Mouse (Mus musculus) MEL (cell line): ENCODE measurements around the gene Gimap3.

Source experiments
- CTCF ChIP-seq, 3 experiments: IDR thresholded peaks in 2 of 3; conservative IDR thresholded peaks in 1 of 3; 2 replicates each; pipeline ENCODE4 v1.5.1; 2011 to 2012; ENCODE audit warnings: low read length in 3 of 3, low read depth in 2 of 3, mild to moderate bottlenecking in 2 of 3, improper control_type of control experiment in 1 of 3, inconsistent platforms in 1 of 3, mixed read lengths in 1 of 3, moderate library complexity in 1 of 3; ENCODE audit not compliant: control insufficient read depth in 1 of 3, insufficient read depth in 1 of 3, poor library complexity in 1 of 3, severe bottlenecking in 1 of 3
- E2F4 ChIP-seq: IDR thresholded peaks from 2 replicates; pipeline ENCODE4 v1.6.1; 2011; ENCODE audit warnings: low read depth, low read length, improper control_type of control experiment, borderline replicate concordance
- EP300 ChIP-seq, 2 experiments: IDR thresholded peaks; 2 replicates each; pipeline ENCODE4 v1.6.1; 2011; ENCODE audit warnings: improper control_type of control experiment in 2 of 2, low read length in 2 of 2, low read depth in 1 of 2, mild to moderate bottlenecking in 1 of 2
- GABPA ChIP-seq: IDR thresholded peaks from 2 replicates; pipeline ENCODE4 v1.6.1; 2012; ENCODE audit warnings: low read depth, mild to moderate bottlenecking, inconsistent platforms, low read length, improper control_type of control experiment, moderate library complexity
- GATA1 ChIP-seq: IDR thresholded peaks from 2 replicates; pipeline ENCODE4 v1.6.1; 2011; ENCODE audit warnings: low read depth, low read length, improper control_type of control experiment
- JUND ChIP-seq: IDR thresholded peaks from 2 replicates; pipeline ENCODE4 v1.6.1; 2011; ENCODE audit warnings: low read depth, mild to moderate bottlenecking, improper control_type of control experiment, low read length
- MAX ChIP-seq: IDR thresholded peaks from 2 replicates; pipeline ENCODE4 v1.6.1; 2011; ENCODE audit warnings: low read length, improper control_type of control experiment
- MEF2A ChIP-seq: IDR thresholded peaks from 2 replicates; pipeline ENCODE4 v1.6.1; 2014; ENCODE audit warnings: low read depth, mild to moderate bottlenecking, inconsistent platforms, low read length, improper control_type of control experiment; ENCODE audit not compliant: poor library complexity, insufficient replicate concordance, severe bottlenecking; ENCODE audit errors: extremely low read depth
- MYC ChIP-seq: IDR thresholded peaks from 2 replicates; pipeline ENCODE4 v1.6.1; 2011; ENCODE audit warnings: low read depth, mild to moderate bottlenecking, low read length, improper control_type of control experiment, moderate library complexity
- NELFE ChIP-seq: IDR thresholded peaks from 2 replicates; pipeline ENCODE4 v1.6.1; 2011; ENCODE audit warnings: low read depth, low read length, improper control_type of control experiment
- NRF1 ChIP-seq: IDR thresholded peaks from 2 replicates; pipeline ENCODE4 v1.6.1; 2014; ENCODE audit warnings: low read depth, mild to moderate bottlenecking, inconsistent platforms, low read length, improper control_type of control experiment, moderate library complexity; ENCODE audit not compliant: poor library complexity, insufficient read depth, severe bottlenecking
- POLR2A ChIP-seq, 2 experiments: IDR thresholded peaks; 2 replicates each; pipeline ENCODE4 v1.6.1; 2011 to 2012; ENCODE audit warnings: low read length in 2 of 2, mild to moderate bottlenecking in 2 of 2, control low read depth in 1 of 2, improper control_type of control experiment in 1 of 2, low read depth in 1 of 2, moderate library complexity in 1 of 2; ENCODE audit not compliant: control insufficient read depth in 1 of 2, insufficient read depth in 1 of 2, poor library complexity in 1 of 2
- ZNF384 ChIP-seq: IDR thresholded peaks from 2 replicates; pipeline ENCODE4 v1.6.1; 2012; ENCODE audit warnings: low read depth, mild to moderate bottlenecking, inconsistent platforms, low read length, improper control_type of control experiment

DNA sequence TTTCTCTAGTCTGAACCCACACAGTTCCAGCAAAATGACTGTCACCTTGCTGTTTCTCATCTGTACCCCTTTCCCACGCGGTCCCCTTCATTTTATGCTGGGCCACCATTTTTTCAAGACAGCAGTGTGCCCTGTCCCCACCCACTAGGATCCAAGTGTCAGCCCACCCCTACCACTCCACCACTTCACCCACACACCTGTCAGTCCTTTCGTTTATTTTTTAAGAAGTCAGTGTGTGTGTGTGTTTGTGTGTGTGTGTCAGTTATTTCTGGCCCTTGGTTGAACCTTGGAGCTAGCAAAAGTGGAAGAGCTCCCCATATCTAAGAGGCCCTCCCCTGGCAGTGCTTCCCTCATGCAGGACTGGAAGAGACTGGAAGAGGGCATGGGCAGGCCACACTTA lies 1.7 kb downstream of the Gimap3 start:
- TF ChIP-seq E2F4 (no peak), CTCF (IDR thresholded peaks at IDR 0.05 in 2 of 3, conservative IDR thresholded peaks at IDR 0.05 in 1 of 3; ENCODE audit: control insufficient read depth in 1 of 3, insufficient read depth in 1 of 3, low read depth in 2 of 3, low read length in 3 of 3, poor library complexity in 1 of 3, severe bottlenecking in 1 of 3) (no peak), MEF2A (no peak), EP300 (IDR thresholded peaks at IDR 0.05; ENCODE audit: low read depth in 1 of 2, low read length in 2 of 2) (no peak), GATA1 (no peak), POLR2A (IDR thresholded peaks at IDR 0.05; ENCODE audit: control insufficient read depth in 1 of 2, insufficient read depth in 1 of 2, low read depth in 1 of 2, low read length in 2 of 2, poor library complexity in 1 of 2) (no peak), GABPA (no peak), MAX (no peak), NELFE (no peak), MYC (no peak), NRF1 (no peak), ZNF384 (no peak), JUND (no peak)
